Mouse (Mus musculus): ENCODE results near the gene Slc19a2.
"Not testable (repeated sequence)": the region's sequence is repeated elsewhere in the genome, so short reads cannot be mapped to it uniquely, and the experiment has no call there.

Gene Slc19a2

DNA sequence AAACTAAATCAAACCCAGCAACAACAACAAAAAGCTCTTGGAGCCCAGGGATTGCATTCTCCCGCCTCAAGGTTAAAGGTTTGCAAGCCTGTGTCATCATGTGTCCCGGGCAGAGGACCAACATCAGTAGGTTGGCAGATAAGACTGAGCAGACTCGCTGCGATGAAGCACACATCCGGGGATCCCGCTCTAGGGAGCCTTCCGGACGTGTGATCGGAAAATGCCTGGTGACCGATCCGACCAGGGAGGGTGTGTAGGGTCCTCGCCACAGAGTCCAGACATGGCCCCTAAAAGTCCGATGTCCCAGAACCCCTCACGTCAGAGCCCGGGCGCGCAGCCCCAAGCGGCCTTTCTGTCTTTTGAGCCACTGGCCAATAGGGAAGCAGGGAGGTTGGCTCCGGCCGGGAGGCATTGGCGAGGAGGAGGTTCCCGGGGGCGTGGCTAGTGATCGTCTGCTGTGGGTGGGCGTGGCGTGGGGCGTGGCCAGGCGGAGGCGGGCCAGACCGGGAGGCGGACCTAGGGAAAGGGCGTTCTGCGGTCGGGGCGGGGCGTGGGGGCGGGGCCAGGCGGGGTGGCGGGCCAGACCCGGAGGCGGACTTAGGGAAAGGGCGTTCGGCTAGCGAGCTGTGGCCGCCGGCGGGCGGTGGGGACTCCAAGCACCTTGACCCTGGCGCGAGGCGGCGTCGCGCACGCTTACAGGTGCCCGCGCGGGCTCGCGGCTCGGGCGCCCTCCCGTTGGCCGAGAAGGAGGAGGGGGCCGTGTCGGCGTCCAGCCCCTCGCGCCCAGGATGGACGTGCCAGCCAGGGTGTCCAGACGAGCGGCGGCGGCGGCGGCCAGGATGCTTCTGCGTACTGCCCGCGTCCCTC, at the start of gene Slc19a2:
Gene Slc19a2 (plus strand): TSS at position 582 of the 867 bp plus-strand sequence.
- DNase-seq (ENCODE audit: low spot score): peak; percentile 99

- DNase-seq (ENCODE audit: low spot score): no peak
Observed at GRCm38 (mm10) chr1:164199551-164199950, 49.3 kb upstream of the Slc19a2 start.

DNA sequence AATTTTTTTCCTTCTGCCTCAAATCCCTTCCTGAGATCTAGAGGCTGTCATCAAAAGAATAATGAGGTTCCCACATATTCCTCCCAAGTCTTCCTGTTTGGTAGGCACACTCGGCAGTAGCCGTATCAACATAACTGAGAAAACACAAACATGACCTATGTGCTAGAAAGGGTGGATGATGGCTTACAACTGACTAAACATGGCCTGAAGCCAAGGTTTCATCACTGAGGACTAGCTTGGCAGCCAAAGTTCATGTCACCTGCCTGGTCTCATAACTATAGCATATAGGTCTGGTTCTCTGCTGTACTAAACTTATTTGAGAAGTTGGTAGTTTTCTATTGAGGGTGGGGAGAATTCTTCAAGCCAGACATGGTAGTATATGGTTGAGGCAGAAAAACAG, 40.4 kb upstream of the Slc19a2 start:
- DNase-seq (ENCODE audit: low spot score): no peak

DNA sequence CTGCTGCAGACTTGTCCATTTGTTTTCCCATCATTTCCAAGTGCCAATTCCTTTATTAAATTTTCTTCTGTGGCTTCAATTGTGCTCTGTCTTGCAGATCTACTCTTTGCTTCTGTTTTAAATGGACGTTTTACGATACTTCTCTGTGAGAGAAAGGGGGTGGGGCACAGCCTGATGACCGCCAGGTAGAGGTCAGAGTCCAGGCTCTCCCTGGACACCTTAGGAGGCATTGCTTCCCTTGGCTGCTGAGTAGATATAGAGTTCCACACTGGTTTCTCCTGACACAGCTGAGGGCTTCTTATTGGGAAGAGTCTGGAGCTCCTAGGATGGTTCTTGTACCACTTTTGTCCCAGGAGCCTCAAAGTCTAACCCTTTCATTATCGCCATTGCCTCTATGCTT, 37.9 kb upstream of the Slc19a2 start:
- DNase-seq (ENCODE audit: low spot score): no peak

- no peak for DNase-seq (ENCODE audit: low spot score)
Observed at GRCm38 (mm10) chr1:164212686-164213085, 36.2 kb upstream of the Slc19a2 start.

- no peak for DNase-seq (ENCODE audit: low spot score)
Observed at GRCm38 (mm10) chr1:164214190-164214589, 34.7 kb upstream of the Slc19a2 start.

DNA sequence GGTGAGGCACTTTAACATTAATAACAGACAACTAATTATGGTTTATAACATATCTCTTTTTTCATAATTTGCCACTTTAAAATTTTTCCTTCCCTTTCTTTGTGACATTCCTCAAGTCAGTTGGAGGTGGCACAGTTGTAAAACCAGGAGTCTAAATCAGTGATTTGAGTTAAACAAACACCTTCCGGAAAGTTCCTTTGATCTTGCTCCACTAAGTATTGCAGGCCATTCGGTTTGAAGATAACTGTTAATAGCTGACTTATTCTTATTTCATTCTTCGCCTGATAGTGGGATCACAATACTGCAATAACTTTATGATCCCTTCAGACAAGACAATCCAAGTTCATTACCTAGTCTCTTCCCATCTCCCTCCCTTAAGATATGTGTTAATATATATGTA, 33.7 kb upstream of the Slc19a2 start:
- DNase-seq (ENCODE audit: low spot score): no peak

- no peak for DNase-seq (ENCODE audit: low spot score)
Observed at GRCm38 (mm10) chr1:164215540-164215939, 33.3 kb upstream of the Slc19a2 start.

DNA sequence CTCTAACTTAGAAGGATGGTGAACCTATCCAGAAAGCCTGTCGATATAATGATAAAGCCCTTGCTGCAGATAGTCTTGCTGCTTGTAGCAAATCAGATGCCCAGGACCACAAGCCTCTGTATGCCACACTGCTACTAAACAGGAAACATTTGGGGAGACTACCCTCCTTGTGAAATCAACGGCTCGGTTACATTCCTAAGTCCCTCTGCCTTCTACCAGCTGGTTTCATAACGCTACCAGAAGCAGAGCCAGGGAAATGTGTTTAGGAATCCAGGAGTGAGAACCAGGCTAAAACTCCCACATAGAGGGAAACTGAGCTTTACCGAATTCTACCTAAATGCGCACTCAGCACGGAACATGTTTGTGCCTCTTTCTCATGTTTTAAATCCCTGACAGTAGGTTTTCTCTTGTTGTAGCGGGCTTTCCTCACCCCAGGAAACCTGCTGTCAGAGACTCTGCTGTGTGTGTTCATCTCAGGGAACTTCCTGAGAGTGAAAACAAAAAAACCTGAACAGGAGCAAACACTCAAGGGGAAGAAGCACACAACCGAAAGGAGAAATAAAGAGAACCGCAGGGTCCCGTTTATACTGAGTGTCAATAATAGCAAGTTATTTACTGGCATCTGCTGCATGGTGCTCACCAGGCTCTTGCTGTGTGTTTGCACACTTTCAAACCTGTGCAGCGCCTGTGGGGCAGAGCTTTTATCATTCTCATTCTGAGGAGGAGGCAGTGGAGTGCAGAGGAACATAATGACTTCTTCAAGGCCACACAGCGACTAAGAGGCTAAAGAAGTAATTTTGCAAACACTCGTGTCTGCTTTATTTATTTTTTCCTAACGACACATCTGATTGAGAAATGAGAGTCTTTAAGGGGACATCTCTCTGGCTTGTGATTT, 30.8 kb upstream of the Slc19a2 start:
- no peak for DNase-seq (ENCODE audit: low spot score)

- DNase-seq (ENCODE audit: low spot score): no peak
Observed at GRCm38 (mm10) chr1:164220261-164220660, 28.6 kb upstream of the Slc19a2 start.

DNA sequence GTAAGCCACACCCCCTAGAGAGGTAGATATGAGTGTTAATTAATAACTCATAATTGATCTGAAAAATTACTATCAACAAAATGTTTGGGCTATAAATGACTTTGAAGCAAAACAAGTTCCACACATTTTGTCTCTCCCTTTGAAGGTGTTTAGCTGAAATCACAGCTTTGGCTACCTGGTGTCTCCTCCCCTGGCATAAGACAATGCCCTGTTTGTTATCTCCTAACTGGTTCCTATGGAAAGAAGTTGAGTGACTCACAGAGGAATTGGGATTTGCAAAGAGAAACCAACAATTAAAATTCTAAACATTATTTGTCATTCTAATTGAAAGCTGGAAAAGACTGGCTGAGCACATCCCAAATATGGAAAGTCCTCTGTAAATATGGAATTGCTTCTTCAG, 25.8 kb upstream of the Slc19a2 start:
- no peak for DNase-seq (ENCODE audit: low spot score)

DNA sequence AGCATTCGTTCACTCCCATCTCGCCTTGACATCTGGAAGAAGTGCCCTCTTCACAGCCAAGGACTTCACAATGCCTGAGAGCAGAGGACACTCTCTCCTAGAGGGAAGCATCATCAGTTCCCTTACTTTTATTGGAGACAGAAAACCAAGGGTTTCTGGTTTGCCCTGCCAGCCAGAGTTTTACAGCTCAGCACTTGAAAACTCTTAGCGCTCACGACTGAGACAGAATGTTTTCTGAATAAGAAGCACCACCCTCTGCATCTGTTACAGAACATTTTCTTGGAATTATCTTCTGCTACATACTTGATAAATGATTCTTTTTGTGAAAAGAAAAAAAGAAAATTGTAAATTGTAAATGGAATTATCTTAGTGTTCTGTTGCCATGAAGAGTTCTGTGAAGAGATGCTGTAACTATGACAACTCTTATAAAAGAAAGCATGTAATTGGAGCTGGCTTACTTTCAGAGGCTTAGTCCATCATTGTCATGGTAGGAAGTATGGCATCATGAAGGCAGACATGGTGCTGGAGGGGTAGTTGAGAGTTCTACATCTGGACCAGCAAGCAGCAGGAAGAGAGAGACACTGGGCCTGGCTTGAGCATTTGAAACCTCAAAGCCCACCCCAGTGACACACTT, 16.8 kb upstream of the Slc19a2 start:
- DNase-seq (ENCODE audit: low spot score): not testable (repeated sequence)

GRCm38 (mm10) chr1:164233447-164233846, 15.4 kb upstream of the Slc19a2 start:
- DNase-seq (ENCODE audit: low spot score): no peak

DNA sequence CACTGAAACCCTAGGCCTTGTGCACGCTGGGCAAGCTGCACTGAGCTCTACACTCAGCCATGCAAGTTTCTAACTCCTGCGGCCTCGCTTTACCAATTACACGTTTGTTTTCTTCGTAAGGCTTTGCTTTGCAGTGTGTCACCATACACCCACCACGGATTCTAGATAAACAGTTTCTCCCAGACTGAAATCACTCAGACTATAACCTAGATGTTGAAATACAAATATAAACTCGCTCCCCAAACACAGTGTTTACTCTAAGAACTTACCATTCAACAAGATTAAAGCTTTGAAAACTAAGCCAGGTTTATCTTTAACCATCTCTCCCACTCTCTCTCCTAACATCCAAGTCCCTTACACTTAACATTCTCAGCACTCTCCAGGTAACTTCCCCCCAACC, 13.8 kb upstream of the Slc19a2 start:
- DNase-seq (ENCODE audit: low spot score): no peak

DNA sequence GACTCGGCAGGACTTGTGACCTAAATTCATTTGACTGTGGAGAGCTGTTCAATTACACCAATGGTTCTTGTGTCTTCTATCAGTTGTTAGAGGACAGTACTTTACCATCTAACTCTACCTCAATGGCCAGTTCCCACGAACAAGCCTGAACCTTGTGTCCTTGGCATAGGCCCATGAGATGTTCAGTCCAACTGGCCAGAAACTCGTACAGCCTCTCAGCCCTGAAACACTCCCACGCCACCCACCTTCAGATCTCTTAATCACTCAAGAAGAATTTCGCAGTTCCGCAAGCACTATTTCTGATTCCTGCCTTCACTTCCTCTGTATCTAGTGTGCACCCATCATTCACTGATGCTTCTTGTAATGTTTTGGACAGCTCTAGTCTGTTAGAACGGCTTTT, 12.8 kb upstream of the Slc19a2 start:
- no peak for DNase-seq (ENCODE audit: low spot score)

DNA sequence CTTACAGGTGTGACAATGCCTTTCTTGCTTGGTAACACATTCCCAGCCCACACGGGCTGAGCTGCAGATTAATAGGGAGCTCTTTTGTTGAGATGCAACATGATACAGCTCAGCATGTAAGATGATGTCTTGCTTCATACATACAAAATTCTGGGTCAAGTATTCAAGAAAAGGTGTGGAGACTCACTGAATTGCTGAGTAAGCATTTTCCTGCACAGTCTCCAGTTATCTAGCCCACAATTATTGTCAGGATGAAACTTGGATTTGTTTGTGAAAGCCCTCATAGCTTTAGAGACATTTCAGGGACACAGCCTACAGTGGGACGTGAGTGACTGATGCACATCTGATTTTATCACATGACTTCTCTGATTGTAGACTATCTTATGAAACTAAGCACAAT, 7.4 kb upstream of the Slc19a2 start:
- DNase-seq (ENCODE audit: low spot score): no peak

DNA sequence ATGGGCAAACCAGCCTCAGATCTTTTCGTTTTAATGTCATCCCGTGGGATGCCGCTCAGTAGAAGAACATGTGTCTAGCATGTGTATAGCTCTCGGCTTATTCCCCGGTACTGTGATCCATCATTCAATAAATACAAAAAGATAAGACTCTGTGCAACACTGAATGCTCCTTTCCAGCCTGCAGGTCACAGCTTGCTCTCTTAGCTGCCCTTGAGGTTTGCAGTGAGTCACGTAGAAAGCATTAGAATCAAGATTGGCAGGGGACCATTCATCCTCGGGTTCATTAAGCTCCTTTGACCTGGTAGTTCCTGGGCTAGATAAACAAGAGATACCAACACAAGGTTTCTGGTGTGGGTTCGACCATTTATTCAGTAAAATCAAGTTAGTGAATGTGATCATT, 6.0 kb upstream of the Slc19a2 start:
- no peak for DNase-seq (ENCODE audit: low spot score)

DNA sequence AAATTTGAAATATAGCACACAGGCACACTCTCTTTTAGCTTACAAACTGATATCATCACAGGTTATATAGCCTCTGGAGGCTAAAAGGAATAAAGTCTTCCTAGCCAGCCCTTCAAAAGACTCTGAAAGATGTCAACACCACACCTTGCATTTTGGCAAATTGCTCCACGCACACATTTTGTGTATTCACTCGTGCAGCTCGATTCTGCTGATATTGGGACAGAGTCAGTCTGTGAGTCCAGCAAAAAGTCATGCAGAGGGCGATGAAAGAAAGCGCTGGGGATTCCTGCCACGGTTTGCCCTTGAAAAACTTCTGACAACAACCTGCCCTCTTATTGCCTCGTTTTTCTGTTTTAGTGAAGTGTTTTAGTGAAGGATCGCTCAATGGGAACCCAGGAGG, 1.4 kb upstream of the Slc19a2 start:
- DNase-seq (ENCODE audit: low spot score): no peak

DNA sequence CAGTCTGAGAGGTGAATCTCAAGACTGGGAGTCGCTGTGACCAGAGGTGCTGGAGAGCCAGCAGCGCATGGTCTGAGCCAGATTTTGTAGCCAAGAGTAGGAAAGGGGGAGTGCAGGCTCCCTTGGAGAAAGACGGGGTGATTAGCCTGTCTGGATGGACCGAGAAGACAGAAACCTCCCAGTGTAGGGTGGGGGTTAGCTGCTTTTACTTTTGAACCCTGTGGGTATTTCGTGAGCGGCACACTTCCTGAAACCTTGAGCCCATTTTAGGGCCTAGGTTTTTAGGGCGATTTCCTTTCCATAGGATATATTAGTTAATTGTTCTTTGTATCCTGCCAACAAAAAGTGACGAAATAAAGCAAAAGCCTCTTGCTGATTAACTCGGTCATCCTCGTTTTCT, 875 bp upstream of the Slc19a2 start:
- no peak for DNase-seq (ENCODE audit: low spot score)

GRCm38 (mm10) chr1:164249332-164249711, 476 bp downstream of the Slc19a2 start:
- no peak for DNase-seq (ENCODE audit: low spot score)

DNA sequence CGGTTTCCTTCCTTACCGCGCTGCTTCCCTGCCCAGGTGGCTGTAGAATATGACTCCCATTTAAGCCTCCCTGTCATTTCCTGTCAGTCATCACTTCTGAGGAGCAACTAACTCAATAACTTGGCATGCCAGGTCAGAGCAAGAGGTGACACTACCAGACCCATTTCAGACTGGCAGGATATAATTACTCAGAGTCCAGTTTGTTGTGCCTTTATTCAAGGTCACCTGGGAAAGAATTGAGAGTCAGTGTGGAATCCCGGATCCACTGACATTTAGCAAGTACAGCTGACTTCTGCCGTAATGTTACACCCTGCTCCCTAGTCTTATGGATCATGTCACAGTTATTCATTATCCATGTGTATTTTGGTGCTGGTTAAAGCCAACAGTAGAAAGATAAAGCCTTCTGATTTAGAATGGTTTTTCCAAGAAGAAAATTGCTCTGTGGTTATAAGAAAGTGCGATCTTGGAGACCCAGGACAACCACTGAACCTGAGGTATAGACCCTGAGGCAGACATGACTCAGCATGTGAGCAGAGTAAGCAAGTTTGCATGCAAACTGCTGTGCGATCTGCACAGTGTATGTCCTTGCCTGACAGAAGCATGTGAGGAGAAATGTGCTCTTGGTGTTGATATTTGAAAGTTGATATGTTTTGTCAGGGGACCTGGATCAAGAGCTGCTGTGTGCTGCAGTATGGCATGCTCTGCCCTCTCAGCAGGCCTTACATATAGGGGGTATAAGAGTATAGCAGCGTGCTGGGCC, 1.7 kb downstream of the Slc19a2 start:
- DNase-seq (ENCODE audit: low spot score): no peak

DNA sequence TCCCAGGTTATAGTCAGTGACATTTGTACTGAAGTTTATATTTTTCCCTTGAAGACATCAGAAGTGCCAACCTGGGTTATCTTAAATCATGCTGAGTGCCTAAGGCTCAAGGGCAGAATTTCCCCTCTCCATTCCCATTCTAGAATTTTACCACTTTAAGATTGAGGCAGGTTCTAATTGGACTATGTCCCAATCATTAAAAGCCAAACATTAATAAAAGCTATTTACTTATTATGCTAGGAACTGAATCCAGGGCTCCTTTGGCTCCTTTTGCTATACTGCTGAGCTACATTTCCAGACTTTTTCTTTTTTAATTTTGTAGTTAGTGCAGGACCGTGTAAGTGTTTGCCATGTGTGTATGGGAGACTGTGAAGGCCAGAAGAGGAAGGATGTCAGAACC, 2.6 kb downstream of the Slc19a2 start:
- no peak for DNase-seq (ENCODE audit: low spot score)
